Mouse (Mus musculus) neutrophil, adult 5-6 weeks (primary cell): ENCODE results near the gene 4930447C04Rik. TPM values are rescaled to one million over a fixed set of nuclear protein-coding genes. Genes with fewer than 3 reads are reported as not detected.

ENCODE experiments used
- ATAC-seq: fragments of 151-379, 151-347 bp; 2 replicates; pipeline ENCODE4 v1.8.0; 2017; ENCODE audit warnings: mild to moderate bottlenecking, moderate TSS enrichment; ENCODE audit not compliant: insufficient number of reproducible peaks, poor library complexity, low FRiP score, severe bottlenecking; ENCODE audit errors: extremely low read depth
- total RNA-seq: library from RNA; stranded (forward); fragments of 200-1000 nt; gene quantifications from 2 replicates; pipeline ENCODE4 v1.2.3, GENCODE M21; 2017

Gene 4930447C04Rik
- total RNA-seq, 1 experiment from 2014 or later: 0.35 TPM

- ATAC-seq: no peak
Measured at GRCm38 (mm10) chr12:72945301-72946063, 4.9 kb upstream of the 4930447C04Rik start.

GRCm38 (mm10) chr12:72944411-72945225, 4.0 kb upstream of the 4930447C04Rik start:
- no peak for ATAC-seq

GRCm38 (mm10) chr12:72943574-72944110, 3.1 kb upstream of the 4930447C04Rik start:
- ATAC-seq: no peak

GRCm38 (mm10) chr12:72942171-72942570, 1.6 kb upstream of the 4930447C04Rik start:
- ATAC-seq: no peak

GRCm38 (mm10) chr12:72941398-72942051, 951 bp upstream of the 4930447C04Rik start:
- ATAC-seq: no peak

GRCm38 (mm10) chr12:72940822-72941397, 336 bp upstream of the 4930447C04Rik start:
- ATAC-seq: no peak

- no peak for ATAC-seq
Measured at GRCm38 (mm10) chr12:72939616-72940015, 958 bp downstream of the 4930447C04Rik start, which contains the start of gene Six6. Gene Six6 (plus strand): TSS chr12:72939892.

GRCm38 (mm10) chr12:72938600-72939490, 1.7 kb downstream of the 4930447C04Rik start:
- ATAC-seq: no peak

GRCm38 (mm10) chr12:72938176-72938575, 2.4 kb downstream of the 4930447C04Rik start:
- no peak for ATAC-seq

- no peak for ATAC-seq
Measured at GRCm38 (mm10) chr12:72937537-72938120, 2.9 kb downstream of the 4930447C04Rik start.

GRCm38 (mm10) chr12:72936751-72937150, 3.8 kb downstream of the 4930447C04Rik start:
- no peak for ATAC-seq

- no peak for ATAC-seq
Measured at GRCm38 (mm10) chr12:72917159-72917993, 23.2 kb downstream of the 4930447C04Rik start.

- ATAC-seq: no peak
Measured at GRCm38 (mm10) chr12:72854377-72855032, 86.1 kb downstream of the 4930447C04Rik start.

GRCm38 (mm10) chr12:72853406-72854076, 87.0 kb downstream of the 4930447C04Rik start:
- no peak for ATAC-seq

- ATAC-seq: no peak
Measured at GRCm38 (mm10) chr12:72852264-72852663, 88.3 kb downstream of the 4930447C04Rik start.

GRCm38 (mm10) chr12:72850146-72850545, 90.4 kb downstream of the 4930447C04Rik start:
- ATAC-seq: no peak
